Mouse (Mus musculus): ENCODE measurements around the gene Crb1. TPM values are rescaled to one million over a fixed set of nuclear protein-coding genes. Genes with fewer than 3 reads are reported as not detected.

The Crb1 gene
- polyA plus RNA-seq, 1 experiment from 2014 or later: 3.0 TPM

DNA sequence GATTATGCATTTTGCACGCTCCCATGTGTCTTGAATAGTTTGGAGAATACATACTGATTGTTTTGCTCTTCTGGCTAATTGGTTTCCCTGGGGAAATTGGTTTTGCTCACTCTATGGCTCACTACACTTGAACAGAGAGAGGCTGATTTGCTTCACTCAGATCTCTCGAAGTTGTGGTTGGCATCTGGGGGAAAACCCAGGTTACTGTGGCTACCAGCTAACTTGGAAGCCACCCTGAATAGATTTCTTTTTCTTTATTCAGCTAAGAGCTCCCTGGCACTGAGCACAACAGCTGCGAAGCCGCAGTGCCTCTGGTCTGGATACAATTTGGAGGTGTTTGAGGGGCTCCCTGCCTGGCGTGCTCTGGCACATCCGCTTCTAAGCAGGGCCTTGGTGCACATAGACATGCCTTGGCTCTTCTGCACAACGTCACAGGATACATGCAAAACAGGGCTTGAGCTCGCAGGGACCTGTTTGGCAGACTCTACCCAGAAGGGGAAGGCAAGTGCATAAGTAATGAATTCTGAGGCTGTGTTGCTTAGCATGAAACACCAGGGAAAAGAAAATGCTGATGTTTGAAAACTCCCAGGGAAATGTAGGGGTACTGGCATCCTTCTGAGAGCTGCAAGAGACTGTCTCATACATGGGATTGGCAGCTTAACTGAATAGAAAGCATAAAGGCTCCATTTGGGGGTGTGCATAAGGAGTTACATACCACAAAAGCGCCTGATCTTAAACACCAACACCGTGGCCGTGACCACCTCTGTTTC lies 30.1 kb downstream of the Crb1 start:
- DNase-seq (ENCODE audit: low spot score) (peak; percentile 23), ATAC-seq (ENCODE audit: low FRiP score) (peak; percentile 72)
- Histone ChIP-seq H3K9ac (ENCODE audit: low read depth, low read length) (no peak overlapping the region), H3K27ac (ENCODE audit: low read depth, low read length) (peak overlapping the region; percentile 45; the same call in 1 of the 2 replicates), H3K36me3 (ENCODE audit: control insufficient read depth, insufficient read depth, low read length) (no peaks in the 10 kb centered on the region), H3K9me3 (ENCODE audit: control insufficient read depth, low read length) (no peaks in the 10 kb centered on the region), H3K27me3 (ENCODE audit: control insufficient read depth, insufficient read depth, low read length) (no peaks in the 10 kb centered on the region), H3K4me2 (replicated peaks; ENCODE audit: low read depth, low read length) (no peak overlapping the region), H3K4me3 (ENCODE audit: low read depth, low read length) (no peak overlapping the region), H3K4me1 (replicated peaks; ENCODE audit: control insufficient read depth, insufficient read depth, low read length) (peaks cover 6% of the 10 kb centered on the region)
- 54% methylated on average over 11 of the region's 11 CpGs for WGBS

DNA sequence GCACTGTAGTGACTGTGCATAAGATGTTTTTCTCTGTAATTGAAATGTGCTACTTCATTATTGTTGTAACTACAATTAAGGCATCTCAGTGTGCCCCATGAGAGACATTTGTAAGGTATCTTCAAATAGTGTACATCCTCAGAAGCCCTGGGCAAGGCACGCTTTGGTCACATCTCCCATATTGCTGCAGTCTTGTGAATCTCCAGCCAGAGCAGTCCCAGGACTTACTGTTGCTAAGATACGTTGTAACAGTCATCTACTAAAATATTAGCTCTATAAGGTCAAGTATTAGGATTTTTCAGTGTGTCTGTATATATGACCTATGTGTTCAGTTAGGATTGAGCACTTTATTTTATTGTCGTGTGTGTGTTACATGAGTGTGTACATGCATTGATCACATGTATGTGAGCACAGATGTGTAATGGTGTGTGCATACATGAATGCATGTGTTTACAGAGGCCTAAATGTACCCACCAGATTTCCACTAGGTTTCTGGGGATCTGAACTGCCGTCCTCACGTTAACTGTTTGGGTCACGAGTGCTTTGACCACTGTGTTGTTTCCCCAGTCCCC lies 30.8 kb downstream of the Crb1 start:
- no peaks in the 10 kb centered on the region for H3K27me3 ChIP-seq (ENCODE audit: control insufficient read depth, insufficient read depth, low read length)
- peaks cover 6% of the 10 kb centered on the region for H3K4me1 ChIP-seq (replicated peaks; ENCODE audit: control insufficient read depth, insufficient read depth, low read length)
- 65% methylated on average over 6 of the region's 6 CpGs for WGBS
- no peak overlapping the region for H3K4me3 ChIP-seq (ENCODE audit: low read depth, low read length)
- ATAC-seq (ENCODE audit: low FRiP score): peak; percentile 44
- no peak overlapping the region for H3K27ac ChIP-seq (ENCODE audit: low read depth, low read length)
- H3K4me2 ChIP-seq (replicated peaks; ENCODE audit: low read depth, low read length): no peak overlapping the region
- no peaks in the 10 kb centered on the region for H3K9me3 ChIP-seq (ENCODE audit: control insufficient read depth, low read length)
- no peaks in the 10 kb centered on the region for H3K36me3 ChIP-seq (ENCODE audit: control insufficient read depth, insufficient read depth, low read length)
- no peak for DNase-seq (ENCODE audit: low spot score)
- H3K9ac ChIP-seq (ENCODE audit: low read depth, low read length): no peak overlapping the region

DNA sequence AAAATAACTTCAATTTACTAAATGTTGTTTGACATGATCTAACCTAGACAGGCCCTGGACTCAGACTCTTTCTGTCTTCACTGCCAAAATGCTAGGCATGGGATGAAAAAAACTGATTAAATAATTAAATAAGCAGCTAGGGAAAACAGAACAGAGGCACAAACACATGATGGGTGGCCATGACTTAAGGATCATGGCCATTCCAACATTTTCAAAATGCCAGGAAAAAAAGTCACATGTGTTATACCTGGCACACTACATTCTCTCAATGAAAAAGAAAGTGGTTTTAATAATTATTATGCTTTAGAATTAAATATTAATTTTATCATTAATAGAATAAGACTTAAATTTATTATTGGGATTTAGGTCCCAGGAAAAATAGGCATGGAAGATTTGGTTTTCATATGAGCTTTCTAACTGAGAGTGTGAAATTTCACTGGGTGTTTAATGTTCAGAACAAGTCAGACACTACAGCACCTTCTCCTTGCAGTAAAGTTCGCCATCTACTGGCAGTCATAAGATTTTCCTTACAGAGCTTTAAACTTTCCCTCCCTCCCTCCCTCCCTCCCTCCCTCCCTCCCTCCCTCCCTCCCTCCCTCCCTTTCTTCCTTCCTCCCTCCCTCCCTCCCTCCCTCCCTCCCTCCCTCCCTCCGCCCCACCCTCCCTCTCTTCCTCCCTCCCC lies 36.6 kb downstream of the Crb1 start:
- no peaks in the 10 kb centered on the region for H3K36me3 ChIP-seq (ENCODE audit: control insufficient read depth, insufficient read depth, low read length)
- no peaks in the 10 kb centered on the region for H3K9me3 ChIP-seq (ENCODE audit: control insufficient read depth, low read length)
- WGBS: 0% methylated on average over 1 of the region's 2 CpGs
- no peak overlapping the region for H3K27ac ChIP-seq (ENCODE audit: low read depth, low read length)
- H3K4me3 ChIP-seq (ENCODE audit: low read depth, low read length): no peak overlapping the region
- no peaks in the 10 kb centered on the region for H3K27me3 ChIP-seq (ENCODE audit: control insufficient read depth, insufficient read depth, low read length)
- no peak overlapping the region for H3K4me2 ChIP-seq (replicated peaks; ENCODE audit: low read depth, low read length)
- no peaks in the 10 kb centered on the region for H3K4me1 ChIP-seq (replicated peaks; ENCODE audit: control insufficient read depth, insufficient read depth, low read length)
- ATAC-seq (ENCODE audit: low FRiP score) (peak; percentile 71; the same call in 1 of the 2 replicates), DNase-seq (ENCODE audit: low spot score) (peak; percentile 43)
- H3K9ac ChIP-seq (ENCODE audit: low read depth, low read length): no peak overlapping the region

DNA sequence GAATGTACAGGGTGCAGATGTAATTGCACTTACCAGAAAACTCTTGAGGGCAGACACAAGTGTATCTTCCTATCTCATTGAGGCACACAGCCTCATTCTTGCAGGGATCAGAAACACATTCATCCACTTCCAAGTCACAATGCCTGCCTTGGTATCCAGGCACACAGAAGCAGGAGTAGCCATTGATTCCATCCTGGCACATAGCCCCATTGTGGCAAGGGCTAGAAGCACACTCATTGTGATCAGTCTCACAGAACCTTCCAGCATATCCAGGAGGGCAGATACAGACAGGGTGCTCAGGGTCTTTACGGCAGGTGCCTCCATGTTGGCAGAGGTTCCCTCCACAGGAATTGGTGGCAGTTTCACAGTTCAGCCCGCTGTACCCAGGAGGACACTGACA lies 39.9 kb downstream of the Crb1 start:
- no peak overlapping the region for H3K9ac ChIP-seq (ENCODE audit: low read depth, low read length)
- ATAC-seq (ENCODE audit: low FRiP score) (no peak), DNase-seq (ENCODE audit: low spot score) (no peak)
- no peak overlapping the region for H3K4me3 ChIP-seq (ENCODE audit: low read depth, low read length)
- 79% methylated on average over 2 of the region's 2 CpGs for WGBS
- no peak overlapping the region for H3K4me2 ChIP-seq (replicated peaks; ENCODE audit: low read depth, low read length)
- no peak overlapping the region for H3K27ac ChIP-seq (ENCODE audit: low read depth, low read length)
- no peaks in the 10 kb centered on the region for H3K4me1 ChIP-seq (replicated peaks; ENCODE audit: control insufficient read depth, insufficient read depth, low read length)
- no peaks in the 10 kb centered on the region for H3K27me3 ChIP-seq (ENCODE audit: control insufficient read depth, insufficient read depth, low read length)
- no peaks in the 10 kb centered on the region for H3K9me3 ChIP-seq (ENCODE audit: control insufficient read depth, low read length)
- no peaks in the 10 kb centered on the region for H3K36me3 ChIP-seq (ENCODE audit: control insufficient read depth, insufficient read depth, low read length)

DNA sequence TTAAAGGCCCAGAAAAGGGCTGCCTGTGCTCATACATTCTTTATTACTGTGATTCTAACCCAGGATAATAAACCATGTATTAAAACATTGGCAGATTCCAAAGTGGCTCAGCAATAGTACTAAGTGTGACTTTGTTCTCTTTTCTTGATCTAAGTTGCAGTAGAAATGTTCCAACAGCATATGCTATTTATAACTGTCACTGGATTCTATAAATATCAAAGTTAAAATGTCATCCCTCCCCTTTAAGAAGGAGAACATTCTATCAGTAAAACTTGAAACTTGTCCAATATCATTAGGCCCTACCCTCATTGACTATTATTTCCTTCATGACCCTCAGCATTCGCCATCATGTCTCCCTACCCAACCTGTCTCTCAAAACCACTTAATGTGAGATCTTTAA lies 48.1 kb downstream of the Crb1 start:
- Histone ChIP-seq H3K4me3 (ENCODE audit: low read depth, low read length) (no peak overlapping the region), H3K9me3 (ENCODE audit: control insufficient read depth, low read length) (no peaks in the 10 kb centered on the region), H3K9ac (ENCODE audit: low read depth, low read length) (no peak overlapping the region), H3K27me3 (ENCODE audit: control insufficient read depth, insufficient read depth, low read length) (no peaks in the 10 kb centered on the region), H3K4me2 (replicated peaks; ENCODE audit: low read depth, low read length) (no peak overlapping the region), H3K27ac (ENCODE audit: low read depth, low read length) (no peak overlapping the region), H3K36me3 (ENCODE audit: control insufficient read depth, insufficient read depth, low read length) (no peaks in the 10 kb centered on the region), H3K4me1 (replicated peaks; ENCODE audit: control insufficient read depth, insufficient read depth, low read length) (no peaks in the 10 kb centered on the region)
- 84% methylated on average over 1 of the region's 1 CpGs for WGBS
- DNase-seq (ENCODE audit: low spot score) (no peak), ATAC-seq (ENCODE audit: low FRiP score) (no peak)

DNA sequence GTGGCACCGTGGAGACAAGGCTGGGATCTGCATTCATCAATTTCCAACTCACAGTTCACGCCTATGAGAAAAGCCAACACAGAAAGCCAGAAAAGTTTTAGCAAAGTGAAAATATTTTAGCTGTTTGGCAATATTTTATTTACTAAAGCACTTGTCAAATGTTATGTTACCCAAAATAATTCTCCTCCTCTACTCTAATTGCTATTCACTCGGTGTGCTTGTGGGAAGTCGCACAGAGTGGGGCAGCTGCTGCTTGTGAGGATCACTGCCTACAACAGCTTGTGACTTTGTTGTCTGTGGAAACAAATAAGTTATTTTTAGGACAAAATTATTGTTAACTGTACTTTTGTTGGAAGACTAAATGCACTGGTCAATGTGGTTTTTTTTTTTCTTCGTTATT lies 48.6 kb downstream of the Crb1 start:
- H3K4me1 ChIP-seq (replicated peaks; ENCODE audit: control insufficient read depth, insufficient read depth, low read length): no peaks in the 10 kb centered on the region
- H3K4me2 ChIP-seq (replicated peaks; ENCODE audit: low read depth, low read length): no peak overlapping the region
- no peak for DNase-seq (ENCODE audit: low spot score)
- H3K9me3 ChIP-seq (ENCODE audit: control insufficient read depth, low read length): no peaks in the 10 kb centered on the region
- WGBS: 89% methylated on average over 5 of the region's 5 CpGs
- no peak overlapping the region for H3K9ac ChIP-seq (ENCODE audit: low read depth, low read length)
- H3K36me3 ChIP-seq (ENCODE audit: control insufficient read depth, insufficient read depth, low read length): no peaks in the 10 kb centered on the region
- no peaks in the 10 kb centered on the region for H3K27me3 ChIP-seq (ENCODE audit: control insufficient read depth, insufficient read depth, low read length)
- H3K27ac ChIP-seq (ENCODE audit: low read depth, low read length): no peak overlapping the region
- H3K4me3 ChIP-seq (ENCODE audit: low read depth, low read length): no peak overlapping the region
- ATAC-seq (ENCODE audit: low FRiP score): no peak

DNA sequence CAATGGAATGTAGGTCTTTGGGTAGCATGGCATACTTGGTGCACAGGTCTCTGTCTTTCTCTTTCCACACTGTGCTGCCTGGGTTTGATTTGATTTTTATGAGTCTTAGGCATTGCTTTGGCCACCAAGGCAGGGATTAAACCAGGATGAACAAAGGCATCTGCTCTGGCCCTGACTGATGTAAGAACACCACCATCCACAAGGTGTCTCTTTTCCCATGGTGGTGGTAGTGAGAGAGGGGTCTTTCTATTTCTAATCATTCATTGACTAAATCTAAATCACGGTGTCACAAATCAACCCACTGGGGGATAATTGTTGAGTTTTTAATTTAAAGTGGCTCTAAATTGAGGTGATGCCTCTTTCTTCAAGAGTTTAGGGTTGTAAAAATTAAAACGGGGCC lies 51.5 kb downstream of the Crb1 start:
- no peak for ATAC-seq (ENCODE audit: low FRiP score)
- WGBS: 82% methylated on average over 2 of the region's 2 CpGs
- DNase-seq (ENCODE audit: low spot score): no peak
- Histone ChIP-seq H3K4me2 (replicated peaks; ENCODE audit: low read depth, low read length) (no peak overlapping the region), H3K9me3 (ENCODE audit: control insufficient read depth, low read length) (no peaks in the 10 kb centered on the region), H3K27ac (ENCODE audit: low read depth, low read length) (no peak overlapping the region), H3K4me1 (replicated peaks; ENCODE audit: control insufficient read depth, insufficient read depth, low read length) (no peaks in the 10 kb centered on the region), H3K4me3 (ENCODE audit: low read depth, low read length) (no peak overlapping the region), H3K9ac (ENCODE audit: low read depth, low read length) (no peak overlapping the region), H3K27me3 (ENCODE audit: control insufficient read depth, insufficient read depth, low read length) (no peaks in the 10 kb centered on the region), H3K36me3 (ENCODE audit: control insufficient read depth, insufficient read depth, low read length) (no peaks in the 10 kb centered on the region)

DNA sequence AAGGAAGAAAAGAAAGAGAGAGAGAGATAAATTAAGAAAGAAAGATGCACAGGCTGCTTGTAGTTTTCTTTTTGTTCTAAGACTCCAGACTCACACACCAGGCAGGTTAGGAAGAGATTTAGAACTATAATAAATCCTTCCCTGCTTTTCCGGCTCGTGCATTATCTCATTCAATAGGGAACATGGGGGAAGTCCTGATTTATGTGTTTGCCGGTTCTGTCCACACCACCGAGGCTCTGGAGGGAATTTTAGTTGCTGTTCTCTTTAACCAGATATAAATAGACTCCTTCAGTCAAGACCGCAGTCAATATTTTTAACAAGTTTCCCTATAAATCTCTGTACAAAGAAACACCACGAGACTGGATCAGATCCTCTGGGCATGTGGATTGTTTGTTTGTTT lies 57.1 kb downstream of the Crb1 start:
- Histone ChIP-seq H3K27me3 (ENCODE audit: control insufficient read depth, insufficient read depth, low read length) (no peaks in the 10 kb centered on the region), H3K36me3 (ENCODE audit: control insufficient read depth, insufficient read depth, low read length) (no peaks in the 10 kb centered on the region), H3K4me1 (replicated peaks; ENCODE audit: control insufficient read depth, insufficient read depth, low read length) (no peaks in the 10 kb centered on the region), H3K9ac (ENCODE audit: low read depth, low read length) (no peak overlapping the region), H3K4me3 (ENCODE audit: low read depth, low read length) (no peak overlapping the region), H3K4me2 (replicated peaks; ENCODE audit: low read depth, low read length) (no peak overlapping the region), H3K27ac (ENCODE audit: low read depth, low read length) (no peak overlapping the region), H3K9me3 (ENCODE audit: control insufficient read depth, low read length) (no peaks in the 10 kb centered on the region)
- DNase-seq (ENCODE audit: low spot score) (no peak), ATAC-seq (ENCODE audit: low FRiP score) (no peak)
- 79% methylated on average over 6 of the region's 6 CpGs for WGBS

All from hindbrain, embryonic 11.5 days (tissue).